11 mouse cellular contexts compared by ENCODE assay signal in genomic region chr7:128689347-128689746, GRCm38 (mm10). TPM values are rescaled to one million over a fixed set of nuclear protein-coding genes. Genes with fewer than 3 reads are reported as not detected.
DNase-seq lines count a peak whose midpoint lies in the region; ATAC-seq lines count a peak whose summit lies in the region.
"Had no signal": no experiment of that assay in that cellular context is flagged by ENCODE, and none has a peak within 500 bp of the region (broad histone marks: within the 10 kb centered on the region; RNA-seq: fewer than 3 reads in every experiment).

No protein-coding gene starts in this region.

- 73% methylated on average over 8 of the region's 8 CpGs for WGBS in hindbrain, embryonic 10.5 days
- 55% methylated on average over 8 of the region's 8 CpGs for WGBS in midbrain, embryonic 16.5 days

- peaks cover 14% of the 10 kb centered on the region for H3K4me1 ChIP-seq in hindbrain, embryonic 10.5 days (replicated peaks)
- H3K4me1 ChIP-seq in midbrain, embryonic 16.5 days (ENCODE audit: control insufficient read depth, insufficient read depth, low read length), result peaks cover 17% of the 10 kb centered on the region
- H3K4me1 ChIP-seq: embryonic facial prominence, embryonic 12.5 days had no signal

- peak overlapping the region; percentile 57 for H3K4me3 ChIP-seq in hindbrain, embryonic 10.5 days
- H3K4me3 ChIP-seq in midbrain, embryonic 16.5 days (ENCODE audit: low read depth, low read length), result peak overlapping the region; percentile 47
- H3K4me3 ChIP-seq: gastrocnemius, adult 2 months; megakaryocyte, embryonic 14.5 days had no signal

- peak overlapping the region; percentile 3; the same call in 1 of the 2 replicates for H3K4me2 ChIP-seq in midbrain, embryonic 16.5 days (ENCODE audit: low read length)

- ATAC-seq in midbrain, embryonic 16.5 days, result no peak

- H3K9me3 ChIP-seq in hindbrain, embryonic 10.5 days, result peaks cover 24% of the 10 kb centered on the region
- peaks cover 11% of the 10 kb centered on the region for H3K9me3 ChIP-seq in midbrain, embryonic 16.5 days (replicated peaks; ENCODE audit: control insufficient read depth, low read length, poor library complexity, severe bottlenecking)

- peak overlapping the region; percentile 63 for H3K9ac ChIP-seq in midbrain, embryonic 16.5 days (ENCODE audit: low read depth, low read length)
- H3K9ac ChIP-seq: embryonic facial prominence, embryonic 12.5 days had no signal

- DNase-seq in Muller cell, postnatal 12 days (ENCODE audit: inconsistent ontology term), result peak; percentile 17
- peak; percentile 52 to 59 for DNase-seq in cerebellum, postnatal 10 days
- DNase-seq in hindbrain, embryonic 10.5 days (ENCODE audit: low spot score), result no peak
- DNase-seq in testis, postnatal 14 days (ENCODE audit: low spot score), result no peak
- DNase-seq in thymus, postnatal 0 days (ENCODE audit: low spot score), result no peak
- no peak for DNase-seq in gastrocnemius, postnatal 14 days
- DNase-seq: gastrocnemius, adult 2 months; right cerebral cortex, adult 18-20 months had no signal

- H3K27ac ChIP-seq in hindbrain, embryonic 10.5 days, result 0 out of 2 replicates have a peak overlapping the region, but pooled peaks have one; percentile 64
- peak overlapping the region; percentile 93 for H3K27ac ChIP-seq in midbrain, embryonic 16.5 days (ENCODE audit: low read length)
- H3K27ac ChIP-seq: embryonic facial prominence, embryonic 12.5 days; gastrocnemius, adult 2 months had no signal

- intact Hi-C loops in gastrocnemius, postnatal 14 days (cut with DNase I; ENCODE audit: low total_unique reads), result no loop called here

- H3K36me3 ChIP-seq in hindbrain, embryonic 10.5 days, result peaks cover 67% of the 10 kb centered on the region
- peaks cover 37% of the 10 kb centered on the region for H3K36me3 ChIP-seq in midbrain, embryonic 16.5 days (ENCODE audit: control insufficient read depth, insufficient read depth, low read length)

- no peaks in the 10 kb centered on the region for H3K27me3 ChIP-seq in hindbrain, embryonic 10.5 days (ENCODE audit: insufficient read depth, poor library complexity, severe bottlenecking)
- no peaks in the 10 kb centered on the region for H3K27me3 ChIP-seq in midbrain, embryonic 16.5 days (ENCODE audit: control insufficient read depth, insufficient read depth, low read depth, low read length)
- H3K27me3 ChIP-seq: embryonic facial prominence, embryonic 12.5 days had no signal

RNA-seq across cellular contexts. Expression of gene Mcmbp, which starts 50.9 kb away (rescaled TPM):
- 68.0 and 75.3 TPM in 2 replicates for polyA plus RNA-seq in hindbrain, embryonic 10.5 days (2016; fragmentation: Nextera tagmentation; extraction: Ambion mirVana)
- 43.9 and 50.4 TPM in 2 replicates for polyA plus RNA-seq in midbrain, embryonic 16.5 days (2015; fragmentation: Nextera tagmentation; extraction: Ambion mirVana)
- 62.9 and 66.5 TPM in 2 replicates for polyA plus RNA-seq in thymus, postnatal 0 days (2015; fragmentation: Nextera tagmentation; extraction: Ambion mirVana)
- total RNA-seq in gastrocnemius, postnatal 14 days (2021), result 10 to 100 TPM; 16.3 to 18.5 TPM

RNA-seq across cellular contexts. Expression of gene Sec23ip, which starts 55.4 kb away (rescaled TPM):
- polyA plus RNA-seq in hindbrain, embryonic 10.5 days (2016; fragmentation: Nextera tagmentation; extraction: Ambion mirVana), result 42.6 and 45.2 TPM in 2 replicates
- polyA plus RNA-seq in midbrain, embryonic 16.5 days (2015; fragmentation: Nextera tagmentation; extraction: Ambion mirVana), result 34.4 and 37.8 TPM in 2 replicates
- polyA plus RNA-seq in thymus, postnatal 0 days (2015; fragmentation: Nextera tagmentation; extraction: Ambion mirVana), result 30.5 and 30.8 TPM in 2 replicates
- total RNA-seq in gastrocnemius, postnatal 14 days (2021), result 10 to 100 TPM; 17.4 to 22.6 TPM

Comparison
In these comparisons a context has a peak if more than half of its experiments do, and no peak if none do; other contexts are left out.
1. DNase-seq: peak in Muller cell, postnatal 12 days (single experiment) and cerebellum, postnatal 10 days (2 of 2); none in hindbrain, embryonic 10.5 days (single experiment), testis, postnatal 14 days (single experiment), thymus, postnatal 0 days (single experiment) and gastrocnemius, postnatal 14 days (single experiment).